Mouse (Mus musculus) embryonic facial prominence, embryonic 13.5 days (tissue): ENCODE data around the gene Rab3gap1. TPM values are rescaled to one million over a fixed set of nuclear protein-coding genes. Genes with fewer than 3 reads are reported as not detected.

Experiments
- ATAC-seq: fragments of 200-750 bp; cut with Nextera tagmentation; 2 replicates; pipeline ENCODE4 v1.8.0; 2017; ENCODE audit warnings: low read depth; ENCODE audit not compliant: insufficient number of reproducible peaks, insufficient read depth, low FRiP score, low TSS enrichment
- H3K27ac ChIP-seq: fragments of 300-500 bp; sonication (generic); 2 replicates; pipeline ENCODE4 v1.5.1; 2015; ENCODE audit warnings: moderate library complexity, mild to moderate bottlenecking, inconsistent platforms
- H3K27me3 ChIP-seq: fragments of 300-500 bp; sonication (generic); 2 replicates; pipeline ENCODE4 v1.6.1; 2015; ENCODE audit warnings: mild to moderate bottlenecking, inconsistent platforms
- H3K36me3 ChIP-seq: fragments of 300-500 bp; sonication (generic); 2 replicates; pipeline ENCODE4 v1.6.1; 2015; ENCODE audit warnings: mild to moderate bottlenecking, inconsistent platforms
- H3K4me1 ChIP-seq: fragments of 300-500 bp; sonication (generic); 2 replicates; pipeline ENCODE4 v1.6.1; 2015; ENCODE audit warnings: inconsistent platforms
- H3K4me2 ChIP-seq: fragments of 300-500 bp; sonication (generic); 2 replicates; pipeline ENCODE4 v1.6.1; 2015; ENCODE audit warnings: moderate library complexity, mild to moderate bottlenecking, inconsistent platforms
- H3K4me3 ChIP-seq: fragments of 300-500 bp; sonication (generic); 2 replicates; pipeline ENCODE4 v1.5.1; 2015; ENCODE audit warnings: mild to moderate bottlenecking, inconsistent platforms
- H3K9ac ChIP-seq: fragments of 300-500 bp; sonication (generic); 2 replicates; pipeline ENCODE4 v1.6.1; 2015; ENCODE audit warnings: mild to moderate bottlenecking, inconsistent platforms
- H3K9me3 ChIP-seq: fragments of 300-500 bp; sonication (generic); 2 replicates; pipeline ENCODE4 v1.6.1; 2016; ENCODE audit warnings: inconsistent platforms
- WGBS: fragments of 180-500 bp; shearing (Covaris S2); methylation state at CpG from one replicate; pipeline ENCODE4 v1.1.7; 2015; ENCODE audit warnings: mixed read lengths; 5-methylcytosine and 5-hydroxymethylcytosine counted together
- polyA plus RNA-seq: library from polyadenylated mRNA; unstranded; fragments of >200 nt; fragmentation: Nextera tagmentation; extraction: Ambion mirVana; gene quantifications from 2 replicates; pipeline ENCODE4 v1.2.1, GENCODE M21; 2015

The Rab3gap1 gene
- polyA plus RNA-seq, 1 experiment from 2014 or later: 24.7 TPM

DNA sequence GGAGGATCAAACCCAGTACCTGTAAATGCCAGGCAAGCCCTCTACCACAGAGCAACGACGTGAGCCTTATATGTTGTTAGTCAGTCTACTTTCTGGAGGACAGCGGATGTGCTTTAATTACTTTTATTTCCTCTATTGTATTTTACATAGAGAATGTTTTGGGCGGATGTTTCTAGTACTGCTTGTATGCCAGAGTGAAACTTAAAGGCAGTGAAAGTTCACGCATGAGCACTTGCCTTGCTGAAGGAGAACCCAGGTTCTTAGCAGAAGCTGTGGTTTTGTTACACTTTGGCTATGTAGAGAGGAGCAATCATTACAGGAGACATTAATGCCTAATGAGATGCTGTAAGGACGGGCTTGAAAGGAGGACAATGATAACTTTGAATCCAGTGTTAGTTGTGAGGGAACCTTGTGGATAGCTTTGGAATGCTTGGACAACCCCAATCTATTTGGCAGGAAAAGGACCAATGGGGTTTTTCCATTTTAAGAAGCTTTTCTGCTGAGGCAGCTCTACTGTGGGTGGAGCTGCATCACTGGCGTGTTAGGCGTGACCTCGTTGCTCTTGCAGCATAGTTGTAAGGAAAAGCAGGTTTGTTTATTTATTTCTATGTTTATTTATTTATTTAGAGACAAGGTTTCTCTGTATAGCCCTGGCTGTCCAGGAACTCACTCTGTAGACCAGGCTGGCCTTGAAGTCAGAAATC is 9.5 kb upstream of the Rab3gap1 start:
- 85% methylated on average over 9 of the region's 9 CpGs for WGBS
- Histone ChIP-seq H3K9ac (no peak overlapping the region), H3K4me2 (no peak overlapping the region), H3K9me3 (no peaks in the 10 kb centered on the region), H3K27me3 (no peaks in the 10 kb centered on the region), H3K4me3 (no peak overlapping the region), H3K36me3 (no peaks in the 10 kb centered on the region), H3K4me1 (no peaks in the 10 kb centered on the region), H3K27ac (no peak overlapping the region)
- ATAC-seq: no peak

- Histone ChIP-seq H3K9me3 (no peaks in the 10 kb centered on the region), H3K27ac (no peak overlapping the region), H3K4me3 (no peak overlapping the region), H3K4me1 (no peaks in the 10 kb centered on the region), H3K27me3 (no peaks in the 10 kb centered on the region), H3K36me3 (no peaks in the 10 kb centered on the region), H3K4me2 (no peak overlapping the region), H3K9ac (no peak overlapping the region)
- ATAC-seq: no peak
- 71% methylated on average over 6 of the region's 6 CpGs for WGBS
These were observed 8.7 kb upstream of the Rab3gap1 start for GRCm38 (mm10) chr1:127859799-127860400.

DNA sequence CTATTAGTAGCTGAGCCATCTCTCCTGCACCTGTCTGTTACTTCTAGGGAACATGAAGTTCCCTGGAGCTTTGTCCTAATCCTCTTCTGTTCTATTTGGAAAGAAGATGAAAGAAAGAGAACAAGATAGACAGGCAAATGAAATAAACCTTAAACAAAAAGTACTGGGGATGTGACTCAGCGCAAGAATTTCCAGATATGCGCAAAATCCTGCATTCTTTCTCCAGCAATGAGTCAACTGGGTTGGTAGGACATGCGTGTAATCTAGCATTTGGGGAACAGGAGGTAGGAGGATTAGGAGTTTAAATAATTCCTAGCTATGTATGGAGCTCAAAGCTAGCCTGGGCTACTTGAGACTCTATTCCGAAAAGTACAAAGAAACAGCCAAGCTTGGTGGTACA is 8.1 kb upstream of the Rab3gap1 start:
- no peak overlapping the region for H3K27ac ChIP-seq
- WGBS: 89% methylated on average over 4 of the region's 4 CpGs
- no peaks in the 10 kb centered on the region for H3K36me3 ChIP-seq
- H3K9me3 ChIP-seq: no peaks in the 10 kb centered on the region
- ATAC-seq: no peak
- no peaks in the 10 kb centered on the region for H3K27me3 ChIP-seq
- H3K4me1 ChIP-seq: no peaks in the 10 kb centered on the region
- no peak overlapping the region for H3K9ac ChIP-seq
- no peak overlapping the region for H3K4me2 ChIP-seq
- H3K4me3 ChIP-seq: no peak overlapping the region

DNA sequence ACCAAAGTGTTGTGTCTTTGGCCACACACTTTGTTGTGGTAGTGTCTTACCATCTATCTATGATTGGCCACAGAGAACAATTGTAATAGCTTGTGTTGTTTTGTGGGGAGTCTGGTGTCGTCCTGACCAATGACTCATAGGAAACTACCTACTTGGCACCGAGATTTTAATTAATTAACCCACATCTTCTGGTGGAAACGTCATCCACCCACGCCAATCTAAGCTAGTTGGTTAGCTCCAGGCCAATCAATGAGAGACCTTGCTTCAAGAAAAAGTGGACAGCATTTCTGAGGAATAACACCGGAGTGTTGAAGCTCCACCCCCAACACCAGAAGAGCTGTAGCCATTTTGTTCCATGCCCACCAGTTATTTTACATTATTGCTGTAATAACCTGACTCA is 6.7 kb upstream of the Rab3gap1 start:
- WGBS: 93% methylated on average over 5 of the region's 5 CpGs
- no peaks in the 10 kb centered on the region for H3K27me3 ChIP-seq
- no peak overlapping the region for H3K4me3 ChIP-seq
- H3K4me1 ChIP-seq: no peaks in the 10 kb centered on the region
- H3K4me2 ChIP-seq: no peak overlapping the region
- no peak overlapping the region for H3K27ac ChIP-seq
- H3K9ac ChIP-seq: no peak overlapping the region
- ATAC-seq: no peak
- no peaks in the 10 kb centered on the region for H3K9me3 ChIP-seq
- no peaks in the 10 kb centered on the region for H3K36me3 ChIP-seq

DNA sequence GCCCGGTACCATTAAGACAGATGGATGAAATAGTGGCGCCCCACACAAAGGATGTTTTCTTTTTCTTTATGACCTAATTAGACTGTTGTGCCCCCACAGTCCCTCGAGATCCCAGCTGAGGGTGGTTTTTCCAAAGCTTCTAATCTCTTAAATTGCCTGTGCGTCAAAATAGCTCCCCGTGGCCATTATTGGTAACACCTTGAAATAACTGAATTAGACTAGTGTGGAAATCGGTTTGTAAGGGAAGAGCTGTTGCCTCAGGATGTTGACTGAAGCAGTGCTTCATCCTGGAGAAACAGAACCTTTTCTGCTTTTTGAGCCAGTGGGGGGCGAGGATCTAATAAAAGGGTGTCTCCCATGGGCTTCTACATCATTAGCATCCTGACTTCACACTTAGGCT is 4.8 kb upstream of the Rab3gap1 start:
- no peak overlapping the region for H3K27ac ChIP-seq
- H3K27me3 ChIP-seq: no peaks in the 10 kb centered on the region
- H3K9me3 ChIP-seq: no peaks in the 10 kb centered on the region
- no peak overlapping the region for H3K9ac ChIP-seq
- no peak for ATAC-seq
- 33% methylated on average over 7 of the region's 7 CpGs for WGBS
- no peaks in the 10 kb centered on the region for H3K4me1 ChIP-seq
- no peaks in the 10 kb centered on the region for H3K36me3 ChIP-seq
- no peak overlapping the region for H3K4me2 ChIP-seq
- no peak overlapping the region for H3K4me3 ChIP-seq

DNA sequence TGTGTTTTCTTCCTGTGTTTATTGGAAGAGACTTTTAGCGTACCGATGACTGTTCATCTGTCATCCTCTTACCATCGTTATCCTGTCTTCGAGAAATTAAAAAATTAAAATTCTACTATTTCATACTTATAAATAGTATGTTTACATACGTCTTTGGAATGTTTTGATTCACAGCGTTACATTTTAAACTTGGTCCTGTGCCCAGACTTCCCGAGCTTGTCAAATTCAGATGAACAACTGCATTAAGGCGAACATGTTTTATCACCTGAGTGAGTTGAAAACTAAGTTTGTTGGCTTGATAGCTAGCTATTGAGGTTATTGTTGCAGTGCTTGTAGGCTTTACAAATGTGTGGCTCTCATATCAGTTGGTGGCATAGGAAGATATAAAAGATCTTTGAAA is 703 bp downstream of the Rab3gap1 start:
- WGBS: 38% methylated on average over 8 of the region's 8 CpGs
- peaks cover 21% of the 10 kb centered on the region for H3K36me3 ChIP-seq
- no peak for ATAC-seq
- H3K9ac ChIP-seq: peak overlapping the region; percentile 86
- H3K27ac ChIP-seq: peak overlapping the region; percentile 86; the same call in 1 of the 2 replicates
- peak overlapping the region; percentile 82 for H3K4me3 ChIP-seq
- H3K4me2 ChIP-seq: peak overlapping the region; percentile 60
- H3K4me1 ChIP-seq: peaks cover 4% of the 10 kb centered on the region
- no peaks in the 10 kb centered on the region for H3K9me3 ChIP-seq
- no peaks in the 10 kb centered on the region for H3K27me3 ChIP-seq

- H3K4me1 ChIP-seq: no peaks in the 10 kb centered on the region
- no peak for ATAC-seq
- no peaks in the 10 kb centered on the region for H3K9me3 ChIP-seq
- WGBS: 79% methylated on average over 1 of the region's 1 CpGs
- no peak overlapping the region for H3K4me3 ChIP-seq
- H3K36me3 ChIP-seq: peaks cover 9% of the 10 kb centered on the region
- no peak overlapping the region for H3K4me2 ChIP-seq
- no peak overlapping the region for H3K9ac ChIP-seq
- no peaks in the 10 kb centered on the region for H3K27me3 ChIP-seq
- H3K27ac ChIP-seq: no peak overlapping the region
These were observed 30.8 kb downstream of the Rab3gap1 start for GRCm38 (mm10) chr1:127899401-127899800.

DNA sequence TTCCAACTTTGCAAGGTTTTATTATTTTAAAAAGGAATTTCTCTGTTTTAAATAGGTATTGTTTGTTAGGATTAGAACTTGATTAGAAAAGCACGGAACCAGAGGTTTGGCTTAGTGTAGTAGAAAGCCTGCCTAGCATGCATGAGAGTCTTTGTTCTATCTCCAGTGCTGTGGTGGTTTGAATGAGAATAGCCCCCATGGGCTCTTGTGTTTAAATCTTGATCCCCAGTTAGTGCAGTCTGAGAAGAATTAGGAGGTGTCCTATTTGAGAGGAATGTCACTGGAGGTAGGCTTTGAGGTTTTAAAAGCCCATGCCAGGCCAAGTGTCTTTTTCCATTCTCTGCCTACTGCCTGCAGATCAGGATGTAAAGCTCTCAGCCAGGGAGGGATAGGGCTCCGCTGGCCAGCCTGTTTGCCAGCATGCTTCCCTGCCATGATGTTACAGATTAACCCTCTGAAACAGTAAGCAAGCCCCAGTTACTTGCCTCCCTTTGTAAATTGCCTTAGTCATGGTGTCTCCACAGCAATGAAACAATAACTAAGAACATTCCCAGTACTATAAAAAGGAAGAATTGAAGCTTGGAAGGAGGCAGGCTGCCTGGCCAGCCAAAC is 36.3 kb downstream of the Rab3gap1 start:
- H3K4me1 ChIP-seq: no peaks in the 10 kb centered on the region
- no peaks in the 10 kb centered on the region for H3K27me3 ChIP-seq
- H3K4me3 ChIP-seq: no peak overlapping the region
- H3K4me2 ChIP-seq: no peak overlapping the region
- no peak overlapping the region for H3K9ac ChIP-seq
- WGBS: 34% methylated on average over 2 of the region's 2 CpGs
- H3K9me3 ChIP-seq: no peaks in the 10 kb centered on the region
- no peak for ATAC-seq
- H3K36me3 ChIP-seq: peaks cover 28% of the 10 kb centered on the region
- H3K27ac ChIP-seq: no peak overlapping the region

- no peak for ATAC-seq
- H3K27me3 ChIP-seq: no peaks in the 10 kb centered on the region
- no peak overlapping the region for H3K4me3 ChIP-seq
- no peak overlapping the region for H3K27ac ChIP-seq
- H3K9me3 ChIP-seq: no peaks in the 10 kb centered on the region
- H3K36me3 ChIP-seq: peaks cover 22% of the 10 kb centered on the region
- no peak overlapping the region for H3K4me2 ChIP-seq
- 84% methylated on average over 4 of the region's 4 CpGs for WGBS
- H3K9ac ChIP-seq: no peak overlapping the region
- no peaks in the 10 kb centered on the region for H3K4me1 ChIP-seq
These were observed 44.5 kb downstream of the Rab3gap1 start for GRCm38 (mm10) chr1:127913116-127913515.

- H3K4me3 ChIP-seq: no peak overlapping the region
- H3K36me3 ChIP-seq: peaks cover 35% of the 10 kb centered on the region
- H3K9ac ChIP-seq: no peak overlapping the region
- H3K4me1 ChIP-seq: no peaks in the 10 kb centered on the region
- no peaks in the 10 kb centered on the region for H3K27me3 ChIP-seq
- no peak overlapping the region for H3K27ac ChIP-seq
- H3K4me2 ChIP-seq: no peak overlapping the region
- no peak for ATAC-seq
- no peaks in the 10 kb centered on the region for H3K9me3 ChIP-seq
- 84% methylated on average over 6 of the region's 6 CpGs for WGBS
These were observed 46.7 kb downstream of the Rab3gap1 start for GRCm38 (mm10) chr1:127915316-127915715.

GRCm38 (mm10) chr1:127915802-127916201 is 47.2 kb downstream of the Rab3gap1 start:
- H3K27ac ChIP-seq: no peak overlapping the region
- no peak overlapping the region for H3K4me3 ChIP-seq
- ATAC-seq: no peak
- H3K27me3 ChIP-seq: no peaks in the 10 kb centered on the region
- H3K36me3 ChIP-seq: peaks cover 33% of the 10 kb centered on the region
- H3K4me1 ChIP-seq: no peaks in the 10 kb centered on the region
- H3K4me2 ChIP-seq: no peak overlapping the region
- no peaks in the 10 kb centered on the region for H3K9me3 ChIP-seq
- 72% methylated on average over 1 of the region's 1 CpGs for WGBS
- no peak overlapping the region for H3K9ac ChIP-seq

DNA sequence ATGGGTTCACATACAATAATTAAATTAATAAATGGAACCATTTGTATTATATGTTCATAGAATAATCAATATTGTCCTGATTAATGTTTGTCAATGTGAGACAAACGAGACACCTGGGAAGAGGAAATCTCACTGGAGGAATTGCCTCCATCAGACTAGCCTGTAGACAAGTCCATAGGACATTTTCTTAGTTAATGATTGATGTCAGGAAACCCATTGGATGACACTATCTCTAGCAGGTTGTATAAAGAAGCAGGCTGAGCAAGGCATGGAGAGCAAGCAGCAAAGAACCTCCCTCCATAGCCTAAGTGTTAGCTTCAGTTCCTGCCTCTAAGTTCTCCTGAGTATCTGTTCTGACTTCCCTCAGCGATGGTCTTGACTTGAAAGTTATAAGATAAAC is 64.8 kb downstream of the Rab3gap1 start:
- WGBS: 91% methylated on average over 2 of the region's 2 CpGs
- no peak overlapping the region for H3K27ac ChIP-seq
- H3K4me3 ChIP-seq: no peak overlapping the region
- no peak overlapping the region for H3K4me2 ChIP-seq
- H3K27me3 ChIP-seq: no peaks in the 10 kb centered on the region
- H3K4me1 ChIP-seq: 0 out of 2 replicates have a peak, but pooled peaks cover 3% of the 10 kb centered on the region
- H3K9ac ChIP-seq: no peak overlapping the region
- H3K9me3 ChIP-seq: no peaks in the 10 kb centered on the region
- ATAC-seq: no peak
- H3K36me3 ChIP-seq: peaks cover 77% of the 10 kb centered on the region
